Mouse (Mus musculus) left cerebral cortex, postnatal 10 days (tissue): ENCODE measurements around the gene 1810010H24Rik. TPM values are rescaled to one million over a fixed set of nuclear protein-coding genes. Genes with fewer than 3 reads are reported as not detected.
"Not testable (repeated sequence)": the region's sequence is repeated elsewhere in the genome, so short reads cannot be mapped to it uniquely, and the experiment has no call there.

Source experiments
- DNase-seq, 2 experiments: peaks; one replicate each; pipeline ENCODE4 v3.0.0; 2021 to 2022; ENCODE audit warnings: low spot score in 2 of 2, mixed read lengths in 1 of 2; ENCODE audit errors: extremely low spot score in 1 of 2
- intact Hi-C: fragments of 180-260 bp; cut with DNase I; formaldehyde crosslinking; loops from one replicate; pipeline ENCODE4 v1.15.1; 2025
- total RNA-seq, 2 experiments: library from RNA; stranded (reverse); gene quantifications; 2 replicates each; pipeline ENCODE4 v1.2.3; 2021

1810010H24Rik gene
- total RNA-seq, 2 experiments from 2014 or later: 4.3 to 4.6 TPM

DNA sequence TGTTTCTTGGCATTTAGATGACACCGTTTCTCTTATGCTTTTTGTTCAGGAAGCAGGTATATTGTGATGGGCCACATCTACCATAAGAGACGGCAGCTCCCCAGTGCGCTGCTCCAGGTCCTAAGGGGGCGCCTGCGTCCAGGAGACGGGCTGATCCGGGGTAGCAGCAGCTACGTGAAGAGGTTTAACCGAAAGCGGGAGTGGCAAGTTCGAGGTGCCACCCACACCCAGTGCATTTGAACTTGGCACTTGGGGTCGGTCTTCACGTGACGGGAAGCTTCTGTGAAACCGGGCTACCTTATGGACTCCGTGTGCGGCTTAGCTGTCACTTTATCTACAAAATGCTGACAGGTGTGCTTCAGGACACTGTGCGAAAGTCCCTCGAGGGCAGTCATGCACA is 4.1 kb downstream of the 1810010H24Rik start:
- no peak for DNase-seq
- intact Hi-C loops: no loop called here

DNA sequence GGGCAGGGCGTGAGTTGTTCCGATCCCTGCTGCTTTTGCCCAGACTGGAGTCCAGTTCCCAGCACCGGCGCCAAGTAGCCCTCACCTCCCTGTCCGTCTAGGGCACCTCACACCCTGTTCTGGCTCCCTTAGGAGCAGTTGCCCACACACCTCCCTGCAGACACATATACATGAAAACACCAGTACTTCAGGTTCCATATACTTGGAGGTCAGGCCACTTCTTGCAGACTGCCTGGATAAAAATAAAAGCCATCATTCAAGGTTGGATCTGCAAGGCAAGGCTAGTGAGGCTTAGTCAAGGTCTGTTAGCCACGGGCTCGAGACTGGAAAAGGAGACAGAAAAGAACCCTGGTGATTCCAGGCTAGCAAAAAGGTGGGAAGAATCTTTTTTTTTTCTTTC is 6.2 kb downstream of the 1810010H24Rik start:
- DNase-seq: peak in 1 of 2 experiments; percentile 20
- intact Hi-C loops: no loop called here

DNA sequence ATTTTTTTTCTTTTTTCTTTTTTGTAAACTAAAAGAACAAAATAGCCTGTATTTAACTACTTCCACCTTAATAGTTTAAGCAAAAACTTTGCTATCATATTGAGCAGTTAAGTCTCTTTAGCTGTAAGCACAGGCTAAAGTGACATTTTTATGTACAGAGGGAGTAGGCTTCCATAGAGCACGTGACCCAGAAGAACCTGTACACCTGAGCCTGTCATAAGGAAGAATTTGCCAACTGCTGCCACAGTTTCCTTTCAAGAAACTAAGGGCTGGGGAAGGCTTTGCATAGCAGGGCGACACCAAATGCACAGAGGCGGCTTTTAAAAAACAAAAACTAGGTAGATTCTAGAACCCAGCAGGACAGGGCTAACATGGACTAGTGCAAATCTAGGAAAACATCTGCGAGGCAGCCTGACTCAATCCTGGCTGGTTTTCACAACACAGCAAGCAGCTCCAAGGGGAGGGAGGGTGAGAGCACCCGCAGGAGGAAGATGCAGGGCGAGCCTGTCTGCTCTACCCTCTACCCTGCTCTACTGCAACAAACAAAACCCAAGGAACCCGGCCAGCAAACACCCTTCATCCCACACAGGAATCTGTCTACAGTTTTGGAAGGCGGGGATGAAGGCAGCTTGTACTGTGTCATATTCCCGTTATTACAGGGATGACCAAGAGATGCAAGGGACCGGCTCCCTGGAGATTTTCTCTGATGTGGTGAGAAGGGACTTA is 8.8 kb downstream of the 1810010H24Rik start:
- DNase-seq: peak in 1 of 2 experiments; percentile 16
- intact Hi-C loops: no loop called here

DNA sequence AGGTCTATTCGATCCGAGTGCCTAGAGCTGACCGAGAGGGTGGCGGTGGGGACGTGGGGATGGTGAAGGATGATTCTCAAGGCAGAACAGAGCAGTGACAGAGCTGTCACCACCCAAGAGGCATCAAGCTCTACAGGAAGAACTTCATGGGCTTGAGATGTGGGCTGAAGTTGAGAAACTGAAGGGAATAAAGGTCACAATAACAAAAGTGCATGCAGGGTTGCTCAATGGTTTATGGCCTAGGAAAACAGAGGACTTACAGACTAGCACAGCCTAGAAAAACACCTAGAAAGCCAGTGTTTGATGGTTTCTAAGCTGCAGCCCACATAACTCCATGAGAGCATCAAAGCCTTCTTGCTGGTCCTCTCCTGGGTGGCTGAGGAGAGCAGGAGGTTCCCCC is 13.9 kb downstream of the 1810010H24Rik start:
- intact Hi-C loops: no loop called here
- DNase-seq: peak in 1 of 2 experiments; percentile 14

DNA sequence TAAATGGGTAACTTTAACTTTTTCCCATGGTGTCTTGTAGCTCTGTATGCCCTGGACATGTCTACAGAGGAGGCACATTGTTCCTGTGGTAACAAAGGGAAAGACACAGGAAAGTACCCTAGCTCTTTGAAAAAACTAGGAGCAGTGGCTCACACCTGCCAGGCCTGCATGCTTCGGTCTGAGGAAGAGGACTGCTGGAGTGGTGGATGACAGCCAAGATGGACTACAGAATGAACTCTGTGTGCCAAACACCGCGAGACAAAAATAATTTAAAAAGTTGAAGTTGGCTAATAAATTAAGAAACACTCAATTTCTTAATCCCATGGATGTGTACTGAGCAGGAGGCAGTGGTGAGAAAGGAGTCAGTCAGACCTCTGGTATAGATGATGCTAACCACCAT is 15.9 kb downstream of the 1810010H24Rik start:
- DNase-seq: peak in 1 of 2 experiments; percentile 14
- intact Hi-C loops: no loop called here

DNA sequence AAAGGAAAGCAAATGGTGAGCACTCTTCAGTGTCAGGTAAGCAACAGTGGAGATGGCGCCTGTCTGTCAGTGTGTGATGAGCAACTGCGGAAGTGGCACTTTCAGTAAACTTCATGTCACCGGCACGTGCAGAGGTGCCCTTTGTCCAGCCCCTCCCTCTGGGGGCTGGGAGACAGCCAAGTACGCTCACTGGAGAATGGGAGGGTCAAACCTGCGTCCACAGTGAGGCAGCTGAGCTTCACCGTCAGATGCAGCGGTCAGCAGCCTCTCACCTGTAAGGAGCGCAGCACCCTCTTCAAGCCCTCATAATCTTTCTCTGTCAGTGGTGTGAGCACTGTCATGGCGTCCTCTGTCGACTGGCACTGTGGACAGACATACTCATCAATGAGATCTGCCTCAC is 17.9 kb downstream of the 1810010H24Rik start:
- intact Hi-C loops: no loop called here
- DNase-seq: no peak

DNA sequence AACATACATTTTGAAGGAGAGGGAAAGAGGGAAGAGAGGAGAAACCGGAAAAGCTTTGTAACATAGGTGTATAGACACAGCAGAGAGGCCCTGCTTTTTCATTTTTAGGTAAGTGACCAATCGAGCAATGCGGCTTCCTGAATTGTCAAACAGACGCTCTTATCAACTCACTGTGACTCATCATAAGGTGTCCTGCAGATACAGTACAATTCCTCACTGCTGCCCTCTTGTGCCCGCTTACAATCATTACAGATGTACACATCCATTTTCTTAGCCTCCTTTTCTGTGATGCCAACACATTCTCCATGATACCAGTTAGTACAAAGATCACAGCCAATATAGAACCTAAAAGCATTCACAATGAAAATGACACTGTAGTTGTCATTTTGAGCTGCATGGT is 18.8 kb downstream of the 1810010H24Rik start:
- DNase-seq: peak; percentile 63 to 66
- intact Hi-C loops: no loop called here

DNA sequence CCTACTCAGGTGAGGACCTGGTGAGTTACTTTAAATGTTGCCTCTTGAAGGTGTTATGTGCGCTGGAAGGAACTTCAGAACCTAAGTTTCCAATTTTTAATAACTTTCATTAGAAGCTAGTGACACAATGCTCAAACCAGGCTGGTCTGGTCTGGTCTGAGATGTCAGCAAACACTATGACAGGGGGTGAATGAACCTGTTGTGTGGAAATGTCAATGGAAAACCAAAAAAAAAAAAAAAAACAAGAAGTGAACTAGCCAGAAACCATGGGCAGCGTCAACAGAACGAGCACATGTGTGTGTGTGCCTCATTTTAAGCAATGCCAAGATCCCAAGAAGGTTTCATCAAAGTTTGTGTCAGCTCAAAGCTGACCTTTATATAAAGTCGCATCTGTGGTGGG is 20.1 kb downstream of the 1810010H24Rik start:
- DNase-seq: no peak
- intact Hi-C loops: no loop called here

DNA sequence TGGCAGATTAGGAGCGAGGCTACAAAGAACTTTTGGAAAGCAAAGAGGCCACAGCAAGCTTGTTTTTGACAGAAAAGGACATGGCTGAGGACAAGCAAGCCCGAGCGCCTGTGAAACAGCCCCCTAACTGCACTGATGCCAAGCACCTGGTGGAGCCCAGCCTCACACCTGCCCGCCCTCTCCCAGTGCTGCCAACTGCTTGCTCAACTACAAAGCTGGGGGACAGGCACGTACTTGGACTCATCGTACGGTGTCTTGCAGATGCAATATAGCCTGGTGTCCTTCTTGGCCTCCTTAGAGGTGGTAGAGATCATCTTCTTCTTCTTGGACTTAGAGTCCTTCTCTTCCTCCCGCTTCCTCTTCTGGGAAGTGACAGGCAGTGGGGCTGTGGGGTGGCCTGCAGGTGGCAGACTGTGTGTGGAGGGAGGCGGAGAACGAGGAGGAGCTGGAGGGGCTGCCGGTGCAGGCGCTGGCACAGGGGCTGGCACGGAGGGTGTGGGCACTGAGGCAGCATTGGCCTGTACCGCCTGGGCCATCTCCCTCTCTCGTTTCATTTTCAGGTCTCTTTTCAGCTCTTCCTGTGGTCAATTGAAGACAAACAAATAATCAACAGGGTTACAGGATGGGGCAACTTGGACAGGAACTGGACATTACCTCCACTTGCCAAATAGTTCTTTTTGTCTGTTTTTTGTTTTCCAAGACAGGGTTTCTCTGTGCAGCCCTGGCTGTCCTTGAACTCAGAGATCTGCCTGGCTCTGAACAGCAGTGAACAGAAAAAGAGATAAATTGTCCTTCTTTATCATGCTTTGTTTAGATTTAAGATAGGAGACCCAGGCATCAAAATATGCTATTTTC is 21.5 kb downstream of the 1810010H24Rik start:
- DNase-seq: no peak
- intact Hi-C loops: no loop called here

DNA sequence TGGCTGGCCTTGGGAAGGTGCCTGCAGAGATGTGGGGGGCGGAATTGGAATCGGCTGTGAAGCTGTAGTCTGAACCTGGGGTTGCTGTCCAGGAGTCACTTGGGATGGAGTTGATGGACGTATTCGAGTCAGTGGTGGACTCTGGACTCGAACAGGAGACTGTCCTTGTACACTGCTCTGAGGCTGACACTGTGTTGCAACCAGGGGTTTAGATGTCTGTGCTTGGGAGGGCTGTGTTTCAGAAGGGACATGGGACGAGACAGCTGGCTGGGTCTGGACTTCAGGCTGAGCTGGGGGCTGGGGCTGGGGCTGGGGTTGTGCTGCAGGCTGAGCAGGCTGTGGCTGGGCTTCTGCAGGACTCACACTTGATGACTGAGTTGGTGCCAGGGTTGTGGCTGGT is 29.4 kb downstream of the 1810010H24Rik start:
- DNase-seq: no peak
- intact Hi-C loops: no loop called here

DNA sequence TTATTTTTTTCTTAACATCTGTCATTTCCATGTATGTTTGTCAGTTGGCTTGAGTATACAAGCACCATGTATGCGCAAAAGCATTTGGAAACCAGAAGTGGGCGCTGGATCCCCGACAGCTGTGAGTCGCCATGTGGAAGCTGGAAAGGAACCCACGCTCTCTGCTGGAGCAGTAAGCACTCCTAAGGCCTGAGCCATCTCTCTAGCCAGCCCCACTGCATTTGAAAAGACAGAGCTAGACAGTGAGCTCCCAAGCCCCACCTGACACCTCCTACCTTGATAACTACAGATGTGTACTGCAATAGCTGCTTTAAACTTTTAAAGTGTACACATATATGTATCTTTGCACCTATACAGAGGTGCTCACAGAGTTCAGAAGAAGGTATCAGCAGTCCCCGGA is 31.9 kb downstream of the 1810010H24Rik start:
- intact Hi-C loops: no loop called here
- no peak for DNase-seq

DNA sequence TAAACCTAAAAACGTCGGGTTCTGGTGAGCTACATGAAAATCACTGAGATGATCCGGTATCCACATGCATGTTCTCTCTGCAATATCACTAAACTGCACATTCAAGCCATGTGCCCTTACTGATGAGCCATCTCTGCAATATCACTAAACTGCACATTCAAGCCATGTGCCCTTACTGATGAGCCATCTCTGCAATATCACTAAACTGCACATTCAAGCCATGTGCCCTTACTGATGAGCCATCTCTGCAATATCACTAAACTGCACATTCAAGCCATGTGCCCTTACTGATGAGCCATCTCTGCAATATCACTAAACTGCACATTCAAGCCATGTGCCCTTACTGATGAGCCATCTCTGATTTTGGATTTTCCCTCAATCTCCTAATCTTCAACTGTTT is 34.2 kb downstream of the 1810010H24Rik start:
- intact Hi-C loops, DNase-seq: not testable (repeated sequence)

DNA sequence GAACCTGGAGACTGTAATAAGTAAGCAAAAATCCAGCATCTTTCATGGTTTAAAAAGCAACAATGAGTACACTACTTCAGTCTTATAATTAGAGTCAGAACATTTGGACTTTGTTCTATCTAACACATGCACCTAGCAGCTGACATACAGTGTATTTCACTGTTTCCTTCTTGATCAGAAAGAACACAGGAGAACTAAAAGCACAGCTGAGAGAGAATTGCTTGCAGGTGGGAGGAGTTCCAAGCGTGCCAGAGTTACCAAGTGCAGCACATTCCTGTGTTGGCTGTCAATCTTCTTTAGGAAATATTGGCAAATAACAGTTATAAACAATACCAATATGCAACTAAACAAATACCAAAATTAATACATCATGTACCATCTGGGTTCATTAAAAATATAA is 35.5 kb downstream of the 1810010H24Rik start:
- DNase-seq: no peak
- intact Hi-C loops: no loop called here

DNA sequence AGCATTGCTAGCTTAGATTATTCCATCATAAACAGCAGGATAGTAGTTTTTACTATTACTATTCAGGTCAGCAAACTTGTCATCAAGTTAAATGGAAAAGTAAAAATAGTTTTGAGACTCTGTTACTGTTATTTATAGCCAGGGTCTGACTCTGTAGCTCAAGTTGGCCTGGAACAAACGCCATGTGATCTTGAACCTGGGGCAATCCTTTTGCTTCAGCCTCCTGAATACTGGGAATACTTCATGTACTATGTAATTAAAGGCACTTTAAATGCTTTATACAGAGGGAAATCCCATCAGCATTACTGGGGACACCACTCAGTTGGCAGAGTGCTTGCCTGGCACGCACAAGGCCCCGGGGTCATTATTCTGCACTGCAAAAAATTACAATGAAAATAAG is 37.6 kb downstream of the 1810010H24Rik start:
- no peak for DNase-seq
- intact Hi-C loops: no loop called here

DNA sequence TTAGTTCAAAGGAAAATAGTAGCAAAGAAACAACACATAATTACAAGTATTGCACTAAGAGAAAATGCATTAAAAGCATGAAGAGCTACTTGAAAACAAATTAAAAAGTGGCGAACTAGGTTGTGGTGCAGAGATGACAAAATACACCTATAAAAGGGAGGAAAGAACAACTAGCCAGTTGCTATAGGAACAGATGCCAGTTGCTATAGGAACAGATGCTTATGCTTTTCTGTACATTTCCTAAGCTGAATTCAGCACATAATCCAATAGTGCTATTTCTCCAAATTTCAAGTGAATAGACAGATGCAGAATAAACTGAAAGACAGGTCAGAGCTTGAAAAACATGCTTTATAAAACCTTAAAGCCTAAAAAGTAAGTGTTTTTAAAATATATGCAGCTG is 39.1 kb downstream of the 1810010H24Rik start:
- intact Hi-C loops: no loop called here
- no peak for DNase-seq

DNA sequence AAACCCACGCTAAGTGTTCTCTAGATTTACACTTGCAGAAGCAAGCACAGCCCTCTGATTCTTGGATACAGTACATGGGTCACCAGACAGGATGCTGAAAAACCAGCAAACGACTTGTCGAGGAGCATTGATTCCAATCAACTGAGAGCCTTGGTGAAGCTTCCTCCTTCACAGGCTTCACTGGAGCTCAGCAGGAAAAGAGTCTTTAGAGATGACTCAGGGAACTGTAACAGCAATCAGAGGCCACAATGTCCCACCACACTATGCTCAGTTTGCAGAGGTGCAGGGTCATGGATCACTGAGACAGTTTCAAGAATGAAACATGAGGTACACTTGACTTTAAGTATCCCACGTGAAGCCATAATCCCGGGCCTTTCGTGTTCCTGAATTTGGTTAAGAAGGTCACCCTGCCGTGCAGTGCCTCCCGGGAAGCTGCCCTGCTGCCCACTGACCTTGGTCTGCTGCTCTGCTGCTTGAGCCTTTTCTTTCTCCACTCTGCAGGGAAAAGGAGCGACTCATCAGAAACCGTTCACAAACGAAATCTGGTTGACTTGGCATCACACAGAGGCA is 39.8 kb downstream of the 1810010H24Rik start:
- no peak for DNase-seq
- intact Hi-C loops: no loop called here
